Mouse (Mus musculus): ENCODE measurements around the gene Tceal3.

GRCm38 (mm10) chrX:136625959-136626358 is 35.3 kb downstream of the Tceal3 start:
- TF ChIP-seq CTCF (conservative IDR thresholded peaks at IDR 0.05; ENCODE audit: insufficient read depth, insufficient read length, low read depth, low read length) (no peak), POLR2A (IDR thresholded peaks at IDR 0.05; ENCODE audit: low read depth, low read length) (no peak)

Data from kidney, adult 2 months (tissue).